Mouse (Mus musculus) forelimb bud, embryonic 11.5 days (tissue): ENCODE data around the gene Exosc5.

Experiments
- DNase-seq: peaks from one replicate; pipeline ENCODE4 v3.0.0-alpha.2; 2012; ENCODE audit warnings: low read depth, low spot score

Exosc5 gene

GRCm38 (mm10) chr7:25705801-25706251 is 46.9 kb downstream of the Exosc5 start:
- DNase-seq, result no peak

GRCm38 (mm10) chr7:25706578-25707170 is 47.7 kb downstream of the Exosc5 start:
- no peak for DNase-seq

GRCm38 (mm10) chr7:25707581-25708292 is 48.8 kb downstream of the Exosc5 start:
- no peak for DNase-seq

- DNase-seq, result no peak
These were observed 51.0 kb downstream of the Exosc5 start for GRCm38 (mm10) chr7:25709961-25710360.

GRCm38 (mm10) chr7:25710519-25711130 is 51.7 kb downstream of the Exosc5 start:
- DNase-seq, result no peak

GRCm38 (mm10) chr7:25711165-25711564 is 52.2 kb downstream of the Exosc5 start:
- DNase-seq, result no peak

GRCm38 (mm10) chr7:25711731-25712197 is 52.8 kb downstream of the Exosc5 start:
- peak; percentile 50 for DNase-seq

- DNase-seq, result no peak
These were observed 53.8 kb downstream of the Exosc5 start for GRCm38 (mm10) chr7:25712801-25713200.

GRCm38 (mm10) chr7:25714581-25714980 is 55.6 kb downstream of the Exosc5 start:
- DNase-seq, result no peak

GRCm38 (mm10) chr7:25715731-25716271 is 56.8 kb downstream of the Exosc5 start:
- no peak for DNase-seq

- DNase-seq, result no peak
These were observed 58.5 kb downstream of the Exosc5 start for GRCm38 (mm10) chr7:25717478-25717877.

GRCm38 (mm10) chr7:25718788-25719417 is 59.9 kb downstream of the Exosc5 start, which contains the start of gene Ccdc97:
Gene Ccdc97, minus strand, starts transcription at chr7:25719088.
- DNase-seq, result peak; percentile 95

GRCm38 (mm10) chr7:25719761-25720610 is 61.0 kb downstream of the Exosc5 start:
- DNase-seq, result peak; percentile 81

GRCm38 (mm10) chr7:25720760-25721159 is 61.8 kb downstream of the Exosc5 start:
- DNase-seq, result no peak
